Mouse (Mus musculus): Measurements from ENCODE around the gene Mdk. TPM values are rescaled to one million over a fixed set of nuclear protein-coding genes. Genes with fewer than 3 reads are reported as not detected.
A peak's percentile ranks its signal among the peaks of the same experiment; 100 is the strongest.

Mdk gene
- polyA plus RNA-seq, 1 experiment: 198 TPM

DNA sequence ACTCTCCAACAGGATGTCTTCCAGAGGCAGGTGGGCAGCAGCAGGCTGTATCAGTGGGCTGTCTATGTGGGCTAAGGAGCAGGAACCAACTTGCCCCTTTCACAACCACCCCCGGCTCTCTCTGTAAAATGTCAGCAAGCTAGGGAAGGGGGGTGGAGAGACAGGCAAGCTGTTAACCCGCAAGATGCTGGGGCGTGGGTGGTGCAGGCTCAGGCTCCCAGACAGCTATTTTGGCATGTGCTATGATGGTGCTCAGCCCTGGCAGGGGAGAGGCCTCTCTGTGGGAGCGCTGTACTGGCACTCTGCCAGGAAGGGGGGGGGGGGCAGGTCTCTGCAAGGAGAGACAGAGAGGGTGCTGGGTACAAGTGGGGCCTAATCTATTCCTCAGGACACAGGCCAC is 25.0 kb upstream of the Mdk start:
- DNase-seq (ENCODE audit: low read depth): peak; percentile 87
- TF ChIP-seq CTCF (IDR thresholded peaks at IDR 0.05; ENCODE audit: borderline replicate concordance, extremely low read depth, insufficient read depth, insufficient read length) (no peak), POLR2A (IDR thresholded peaks at IDR 0.05; ENCODE audit: borderline replicate concordance, extremely low read depth, insufficient read depth, insufficient read length, poor library complexity, severe bottlenecking) (no peak)

DNA sequence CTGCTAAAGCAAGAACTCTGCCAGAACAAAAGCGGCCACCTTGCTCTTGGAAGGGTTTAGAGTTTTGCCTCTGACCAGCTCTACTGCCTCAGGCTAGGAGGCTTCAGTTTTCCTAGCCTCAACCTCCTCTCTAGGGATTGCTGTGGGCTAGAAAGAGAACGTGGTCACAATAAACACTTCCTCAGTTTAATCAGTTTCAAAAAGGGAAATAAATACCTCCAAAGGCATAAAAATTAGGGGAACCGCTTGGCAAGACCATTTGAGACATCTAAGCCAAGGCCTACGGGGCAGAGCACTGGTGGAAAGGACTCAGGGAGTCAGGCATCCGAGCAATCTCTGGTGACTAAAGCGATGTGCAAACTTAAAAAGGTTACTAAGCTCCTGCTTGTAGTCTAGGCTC is 23.8 kb upstream of the Mdk start:
- DNase-seq (ENCODE audit: low read depth): no peak
- no peak for TF ChIP-seq CTCF (IDR thresholded peaks at IDR 0.05; ENCODE audit: borderline replicate concordance, extremely low read depth, insufficient read depth, insufficient read length)
- TF ChIP-seq POLR2A (IDR thresholded peaks at IDR 0.05; ENCODE audit: borderline replicate concordance, extremely low read depth, insufficient read depth, insufficient read length, poor library complexity, severe bottlenecking): no peak

DNA sequence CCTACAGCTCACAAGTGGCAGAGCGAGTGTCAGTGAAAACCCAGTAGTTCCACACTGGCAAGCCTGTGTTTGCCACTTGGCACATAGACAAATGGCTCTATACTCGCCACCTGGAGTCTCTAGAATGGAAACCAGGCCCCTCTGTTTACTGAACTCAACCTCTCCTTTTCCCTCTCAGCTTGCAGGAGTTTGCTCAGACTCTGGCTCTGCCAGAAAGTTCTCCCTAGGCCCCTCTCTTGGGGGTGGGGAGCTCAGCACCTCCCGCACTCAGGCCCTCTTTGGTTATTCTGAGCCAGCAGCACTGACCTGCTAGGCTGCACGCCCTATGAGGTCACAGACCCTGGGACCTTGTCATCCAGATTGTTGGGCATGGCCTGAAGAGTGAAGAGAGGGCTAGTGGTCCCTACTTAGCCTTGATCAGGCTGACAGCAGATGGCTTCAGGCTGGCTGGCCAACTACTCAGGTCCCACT is 23.1 kb upstream of the Mdk start:
- DNase-seq (ENCODE audit: low read depth): peak; percentile 59
- TF ChIP-seq CTCF (IDR thresholded peaks at IDR 0.05; ENCODE audit: borderline replicate concordance, extremely low read depth, insufficient read depth, insufficient read length): no peak
- TF ChIP-seq POLR2A (IDR thresholded peaks at IDR 0.05; ENCODE audit: borderline replicate concordance, extremely low read depth, insufficient read depth, insufficient read length, poor library complexity, severe bottlenecking): no peak

DNA sequence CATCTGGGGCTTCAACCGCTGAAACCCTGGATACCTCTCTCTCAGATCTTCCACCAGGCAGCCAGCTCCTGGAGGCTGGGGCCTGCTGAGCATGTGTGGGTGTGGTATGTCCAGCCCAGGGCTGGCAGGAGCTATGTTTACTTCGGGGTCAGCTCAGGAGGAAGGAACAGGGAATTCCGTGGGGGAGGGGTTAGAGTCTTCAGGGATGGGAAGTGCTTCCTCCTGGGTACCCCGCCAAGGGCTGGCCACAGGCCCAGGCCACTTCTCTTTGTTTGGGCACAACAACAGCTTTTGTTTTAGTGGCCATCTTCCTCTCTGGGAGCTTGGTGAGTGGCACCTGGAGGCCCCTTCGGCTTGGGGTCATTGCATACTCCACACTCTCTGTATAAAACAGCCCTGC is 21.7 kb upstream of the Mdk start:
- DNase-seq (ENCODE audit: low read depth): no peak
- TF ChIP-seq POLR2A (IDR thresholded peaks at IDR 0.05; ENCODE audit: borderline replicate concordance, extremely low read depth, insufficient read depth, insufficient read length, poor library complexity, severe bottlenecking): no peak
- TF ChIP-seq CTCF (IDR thresholded peaks at IDR 0.05; ENCODE audit: borderline replicate concordance, extremely low read depth, insufficient read depth, insufficient read length): no peak

DNA sequence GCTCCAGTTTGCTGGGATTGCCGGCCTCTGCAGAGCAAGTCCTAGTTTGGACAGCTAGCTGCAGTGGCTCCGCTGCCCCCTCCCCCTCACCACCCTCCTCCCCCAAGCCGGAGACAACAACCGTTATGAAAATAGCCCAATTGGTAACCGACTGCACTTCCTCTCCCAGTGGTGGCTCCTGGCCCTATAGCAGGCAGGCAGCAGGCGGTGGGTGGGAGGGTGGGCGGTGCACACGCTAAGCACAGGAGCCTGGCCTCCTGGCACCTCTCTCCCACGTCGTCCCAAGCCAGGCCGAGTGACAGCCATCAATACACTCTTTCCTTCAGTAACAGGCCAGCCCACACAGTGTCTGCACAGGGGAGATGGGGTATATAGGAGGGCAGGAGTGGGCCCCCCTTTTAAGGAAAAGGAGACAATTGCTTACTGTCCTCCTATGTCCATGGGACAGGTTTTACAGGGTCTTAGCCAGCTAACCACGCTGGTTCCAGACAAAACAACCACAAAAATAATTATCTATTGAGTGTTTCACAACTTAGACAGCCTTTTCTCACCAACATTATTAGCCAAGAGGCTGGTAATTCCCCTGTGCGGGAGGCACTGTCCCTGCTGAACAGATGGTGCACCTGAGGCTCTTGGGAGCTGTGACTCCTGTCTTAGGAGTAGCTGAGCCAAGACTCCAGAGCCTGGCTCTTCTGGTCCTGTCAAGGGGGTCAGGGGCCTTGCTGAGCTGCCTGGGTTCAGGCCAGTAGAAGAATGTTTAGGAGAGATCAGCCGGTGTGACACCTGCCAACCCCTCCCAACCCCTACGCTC is 18.4 kb upstream of the Mdk start:
- DNase-seq (ENCODE audit: low read depth): peak; percentile 86
- no peak for TF ChIP-seq POLR2A (IDR thresholded peaks at IDR 0.05; ENCODE audit: borderline replicate concordance, extremely low read depth, insufficient read depth, insufficient read length, poor library complexity, severe bottlenecking)
- no peak for TF ChIP-seq CTCF (IDR thresholded peaks at IDR 0.05; ENCODE audit: borderline replicate concordance, extremely low read depth, insufficient read depth, insufficient read length)

DNA sequence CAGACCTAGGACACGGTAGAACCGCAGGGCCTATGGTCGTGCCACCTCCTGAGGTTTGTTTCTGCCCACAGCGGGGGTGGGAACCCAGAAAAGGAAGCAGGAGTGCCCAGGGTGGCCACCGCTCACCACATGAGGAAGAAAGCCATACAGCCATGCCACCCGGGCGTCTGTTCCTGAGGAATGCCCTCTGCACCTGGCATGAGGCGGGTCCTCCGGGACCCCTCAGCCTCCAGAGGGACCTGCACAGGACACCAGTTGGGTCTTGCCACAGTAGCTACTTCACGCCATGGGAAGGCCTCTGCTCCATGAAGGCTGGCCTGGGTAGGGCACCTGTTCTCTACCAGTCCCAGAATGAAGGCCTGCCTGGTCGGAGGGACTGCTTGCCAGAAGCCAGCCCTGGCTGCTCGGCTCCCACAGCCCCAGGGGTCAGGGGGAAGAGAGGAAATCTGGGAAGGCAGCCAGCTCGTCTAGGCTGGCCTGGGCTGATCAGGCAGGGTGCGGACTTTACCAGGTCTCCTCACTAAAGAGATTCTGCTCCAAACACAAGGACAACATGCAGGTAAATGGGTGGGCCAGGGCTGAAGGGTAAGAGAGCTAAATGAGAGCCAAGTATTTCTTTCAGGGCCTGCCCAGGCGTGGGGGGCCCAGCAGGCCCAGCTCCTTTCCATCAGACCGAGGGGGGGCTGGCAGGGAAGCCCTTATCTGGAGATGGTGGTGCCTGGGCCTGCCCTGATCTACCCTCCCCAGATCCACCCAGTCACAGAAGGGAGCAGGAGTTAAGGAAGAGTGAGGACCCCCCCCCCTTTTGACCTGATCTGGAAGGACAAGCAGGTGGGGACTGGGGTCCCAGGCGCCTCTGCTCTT is 17.5 kb upstream of the Mdk start:
- TF ChIP-seq CTCF (IDR thresholded peaks at IDR 0.05; ENCODE audit: borderline replicate concordance, extremely low read depth, insufficient read depth, insufficient read length) (no peak), POLR2A (IDR thresholded peaks at IDR 0.05; ENCODE audit: borderline replicate concordance, extremely low read depth, insufficient read depth, insufficient read length, poor library complexity, severe bottlenecking) (no peak)
- peak; percentile 76 for DNase-seq (ENCODE audit: low read depth)

DNA sequence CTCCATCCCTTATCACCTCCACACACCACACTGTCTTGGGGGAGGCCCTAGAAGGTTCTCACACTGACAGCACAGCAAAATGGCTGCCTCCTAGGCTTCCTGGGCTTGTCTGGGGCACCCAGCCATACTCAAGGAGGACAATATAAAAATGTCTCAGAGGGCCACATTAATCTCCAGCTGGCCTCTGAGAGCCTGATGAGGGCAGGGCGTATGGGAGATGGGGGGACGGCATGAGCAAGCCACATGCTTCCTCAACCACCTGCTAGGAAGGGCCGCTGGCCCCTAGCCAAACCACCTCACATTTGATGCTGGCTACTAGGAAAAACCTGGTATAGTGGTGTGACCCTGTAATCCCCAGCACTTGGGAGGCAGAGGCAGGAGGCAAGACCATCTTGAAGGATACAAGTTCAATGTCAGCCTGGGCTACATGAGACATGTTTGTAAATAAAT is 16.7 kb upstream of the Mdk start:
- peak; percentile 18 for DNase-seq (ENCODE audit: low read depth)
- no peak for TF ChIP-seq POLR2A (IDR thresholded peaks at IDR 0.05; ENCODE audit: borderline replicate concordance, extremely low read depth, insufficient read depth, insufficient read length, poor library complexity, severe bottlenecking)
- no peak for TF ChIP-seq CTCF (IDR thresholded peaks at IDR 0.05; ENCODE audit: borderline replicate concordance, extremely low read depth, insufficient read depth, insufficient read length)

DNA sequence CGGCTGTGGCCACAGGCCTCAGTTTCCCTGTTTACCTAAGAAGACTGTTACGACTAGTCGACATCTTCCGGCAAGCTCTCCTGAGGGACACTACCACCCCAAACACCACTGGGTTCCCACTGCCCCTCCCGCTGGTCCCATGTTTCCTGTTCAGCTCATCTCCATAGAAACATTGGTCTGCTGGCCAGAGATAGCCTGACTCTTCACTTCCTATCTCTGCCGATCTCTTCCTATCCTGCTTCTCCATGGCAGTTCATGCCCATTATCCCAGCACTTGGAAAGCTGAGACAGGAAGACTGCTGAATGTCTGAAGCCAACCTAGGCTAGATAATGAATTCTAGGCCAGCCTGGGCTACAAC is 16.0 kb upstream of the Mdk start:
- TF ChIP-seq POLR2A (IDR thresholded peaks at IDR 0.05; ENCODE audit: borderline replicate concordance, extremely low read depth, insufficient read depth, insufficient read length, poor library complexity, severe bottlenecking) (no peak), CTCF (IDR thresholded peaks at IDR 0.05; ENCODE audit: borderline replicate concordance, extremely low read depth, insufficient read depth, insufficient read length) (no peak)
- DNase-seq (ENCODE audit: low read depth): no peak

DNA sequence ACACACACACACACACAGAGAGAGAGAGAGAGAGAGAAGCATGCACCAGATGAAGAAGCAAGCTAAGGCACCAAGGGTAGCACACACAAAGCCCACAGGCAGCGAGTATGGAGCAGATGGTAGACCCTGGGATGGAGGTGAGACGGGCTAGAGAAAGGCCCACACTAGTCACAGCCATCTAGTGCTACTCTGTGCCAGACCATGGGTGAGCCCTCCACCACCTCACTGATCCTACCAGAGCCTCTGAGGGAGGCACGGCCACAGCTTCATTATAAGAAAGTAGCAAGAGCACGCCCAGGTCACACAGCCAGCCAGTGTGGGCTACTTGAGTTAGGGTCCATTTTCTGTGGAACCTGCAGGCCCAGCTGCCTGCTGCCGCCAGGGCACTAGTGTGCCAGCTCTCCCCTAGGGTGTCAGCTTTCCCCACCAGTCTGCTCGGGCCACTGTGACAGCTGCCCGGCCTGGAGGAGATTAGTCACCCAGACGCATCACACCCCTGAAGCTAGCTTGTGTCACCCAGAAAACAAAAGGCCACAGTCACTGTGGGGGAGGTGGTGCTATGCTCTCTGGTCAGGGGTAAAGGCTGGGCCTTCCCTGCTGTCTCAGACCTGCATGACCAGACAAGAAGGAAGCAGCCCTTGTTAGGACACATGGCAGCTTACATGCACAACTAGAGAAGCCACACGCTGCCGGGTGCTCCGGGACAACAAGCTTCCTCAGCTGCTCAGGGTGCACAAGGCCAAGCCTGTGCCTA is 15.5 kb upstream of the Mdk start:
- peak; percentile 57 for DNase-seq (ENCODE audit: low read depth)
- TF ChIP-seq CTCF (IDR thresholded peaks at IDR 0.05; ENCODE audit: borderline replicate concordance, extremely low read depth, insufficient read depth, insufficient read length): no peak
- no peak for TF ChIP-seq POLR2A (IDR thresholded peaks at IDR 0.05; ENCODE audit: borderline replicate concordance, extremely low read depth, insufficient read depth, insufficient read length, poor library complexity, severe bottlenecking)

DNA sequence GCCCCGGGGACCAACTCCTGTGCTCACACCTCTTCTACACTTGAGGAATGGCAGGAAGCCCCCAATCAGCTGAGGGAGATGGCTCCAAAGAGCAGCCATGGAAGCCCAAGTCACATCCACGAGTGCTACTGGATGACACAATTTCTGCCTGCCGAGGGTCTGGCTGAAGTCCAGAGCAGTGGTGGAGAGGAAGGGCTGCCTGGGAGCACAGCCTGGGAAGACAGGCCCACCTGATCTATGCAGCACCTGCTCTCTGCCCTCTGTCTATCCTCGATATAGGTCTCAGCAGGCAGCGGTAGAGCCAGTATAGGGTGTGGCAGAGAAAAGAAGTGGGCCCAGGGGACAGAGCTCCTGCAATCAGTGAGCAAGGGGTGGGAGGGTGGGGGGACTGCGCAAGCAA is 14.7 kb upstream of the Mdk start:
- peak; percentile 34 for DNase-seq (ENCODE audit: low read depth)
- TF ChIP-seq POLR2A (IDR thresholded peaks at IDR 0.05; ENCODE audit: borderline replicate concordance, extremely low read depth, insufficient read depth, insufficient read length, poor library complexity, severe bottlenecking) (no peak), CTCF (IDR thresholded peaks at IDR 0.05; ENCODE audit: borderline replicate concordance, extremely low read depth, insufficient read depth, insufficient read length) (no peak)

DNA sequence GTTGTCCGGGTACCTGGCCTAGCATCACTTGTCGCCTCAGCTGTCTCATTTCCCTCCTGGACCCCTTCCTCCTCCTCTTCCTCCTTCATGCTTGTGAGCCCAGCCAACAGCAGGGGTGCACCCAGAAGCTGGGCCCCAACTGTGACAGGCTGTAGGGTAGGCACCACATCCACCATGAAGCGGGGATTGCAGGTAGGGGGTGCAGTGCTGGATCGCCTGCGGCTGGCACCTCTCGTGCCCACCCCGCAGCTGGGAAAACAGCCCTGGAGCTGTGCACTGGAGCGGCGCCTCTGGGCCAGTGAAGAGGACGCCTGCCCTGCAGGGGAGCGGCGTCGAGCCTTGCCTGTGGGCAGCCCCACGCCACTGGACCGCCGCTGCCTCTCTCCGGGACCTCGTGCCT is 13.4 kb upstream of the Mdk start, which contains the start of gene Gm9821:
Gene Gm9821 (plus strand): TSS at position 221 of the 400 bp plus-strand sequence.
- no peak for TF ChIP-seq CTCF (IDR thresholded peaks at IDR 0.05; ENCODE audit: borderline replicate concordance, extremely low read depth, insufficient read depth, insufficient read length)
- no peak for TF ChIP-seq POLR2A (IDR thresholded peaks at IDR 0.05; ENCODE audit: borderline replicate concordance, extremely low read depth, insufficient read depth, insufficient read length, poor library complexity, severe bottlenecking)
- no peak for DNase-seq (ENCODE audit: low read depth)
